Mouse (Mus musculus) ES-CJ7 (cell line): ENCODE results near the gene Nsun4.
A peak's percentile ranks its signal among the peaks of the same experiment; 100 is the strongest.

ENCODE experiments used
- DNase-seq: peaks from one replicate; pipeline ENCODE4 v3.0.0; 2011; ENCODE audit warnings: low read depth, low spot score

Gene Nsun4

GRCm38 (mm10) chr4:116048130-116048920 lies 5.4 kb downstream of the Nsun4 start:
- DNase-seq = no peak

- no peak for DNase-seq
Observed at GRCm38 (mm10) chr4:116047681-116048080, 6.0 kb downstream of the Nsun4 start.

GRCm38 (mm10) chr4:116046604-116047003 lies 7.1 kb downstream of the Nsun4 start:
- DNase-seq = no peak

- DNase-seq = no peak
Observed at GRCm38 (mm10) chr4:116042186-116042585, 11.5 kb downstream of the Nsun4 start.

GRCm38 (mm10) chr4:116040466-116040865 lies 13.2 kb downstream of the Nsun4 start:
- no peak for DNase-seq

GRCm38 (mm10) chr4:116033374-116033773 lies 20.3 kb downstream of the Nsun4 start:
- DNase-seq = no peak

GRCm38 (mm10) chr4:116032906-116033305 lies 20.8 kb downstream of the Nsun4 start:
- DNase-seq = no peak

- DNase-seq = no peak
Observed at GRCm38 (mm10) chr4:116017902-116018746, 35.6 kb downstream of the Nsun4 start, which contains the start of gene Faah. Gene Faah (minus strand): TSS chr4:116017926.

- DNase-seq = peak; percentile 77
Observed at GRCm38 (mm10) chr4:116017300-116017901, 36.3 kb downstream of the Nsun4 start.

GRCm38 (mm10) chr4:116016862-116017299 lies 36.8 kb downstream of the Nsun4 start:
- DNase-seq = no peak

- no peak for DNase-seq
Observed at GRCm38 (mm10) chr4:116016396-116016795, 37.3 kb downstream of the Nsun4 start.

GRCm38 (mm10) chr4:116015996-116016395 lies 37.7 kb downstream of the Nsun4 start:
- DNase-seq = no peak

- no peak for DNase-seq
Observed at GRCm38 (mm10) chr4:116015502-116015901, 38.2 kb downstream of the Nsun4 start.

- DNase-seq = no peak
Observed at GRCm38 (mm10) chr4:116010186-116010585, 43.5 kb downstream of the Nsun4 start.

- DNase-seq = no peak
Observed at GRCm38 (mm10) chr4:116001206-116001605, 52.5 kb downstream of the Nsun4 start.

GRCm38 (mm10) chr4:116000671-116001070 lies 53.0 kb downstream of the Nsun4 start:
- no peak for DNase-seq

GRCm38 (mm10) chr4:115996729-115997128 lies 56.9 kb downstream of the Nsun4 start:
- no peak for DNase-seq

GRCm38 (mm10) chr4:115995376-115995730 lies 58.3 kb downstream of the Nsun4 start:
- no peak for DNase-seq

- no peak for DNase-seq
Observed at GRCm38 (mm10) chr4:115994662-115995375, 58.9 kb downstream of the Nsun4 start.

GRCm38 (mm10) chr4:115989382-115989781 lies 64.3 kb downstream of the Nsun4 start:
- DNase-seq = no peak

- DNase-seq = no peak
Observed at GRCm38 (mm10) chr4:115987858-115988530, 65.7 kb downstream of the Nsun4 start.
